Mouse (Mus musculus): ENCODE data around the gene Olfr1141. TPM values are rescaled to one million over a fixed set of nuclear protein-coding genes. Genes with fewer than 3 reads are reported as not detected.

Olfr1141 gene
- not detected for total RNA-seq (2023)

GRCm38 (mm10) chr2:87753891-87754290, at the start of gene Olfr1141:
Gene Olfr1141 (minus strand): TSS chr2:87753991.

GRCm38 (mm10) chr2:87800292-87800691, 46.5 kb upstream of the Olfr1141 start, which contains the start of gene Olfr1143:
Gene Olfr1143 (plus strand): TSS chr2:87800592.

GRCm38 (mm10) chr2:87779183-87779582, 25.4 kb upstream of the Olfr1141 start, which contains the start of gene Olfr152:
Gene Olfr152 (plus strand): TSS chr2:87779483.

GRCm38 (mm10) chr2:87743452-87743851, 10.3 kb downstream of the Olfr1141 start, which contains the start of gene Olfr1140:
Gene Olfr1140 (plus strand): TSS chr2:87743752.

GRCm38 (mm10) chr2:87739878-87740277, 13.9 kb downstream of the Olfr1141 start, which contains the start of gene Olfr1138:
Gene Olfr1138 (minus strand): TSS chr2:87739978.

GRCm38 (mm10) chr2:87713079-87713478, 40.7 kb downstream of the Olfr1141 start, which contains the start of gene Olfr1137:
Gene Olfr1137 (minus strand): TSS chr2:87713179.

Other genes with a start within 250 kb of the Olfr1141 start
- not detected for gene Pramel6, start 247.4 kb downstream of the Olfr1141 start, total RNA-seq (2023)
- not detected for gene Olfr153, start 222.2 kb downstream of the Olfr1141 start, total RNA-seq (2023)
- gene Olfr1128, start 208.4 kb downstream of the Olfr1141 start, total RNA-seq (2023): not detected
- gene Olfr1129, start 180.1 kb downstream of the Olfr1141 start, total RNA-seq (2023): not detected
- not detected for gene Olfr1130, start 147.8 kb downstream of the Olfr1141 start, total RNA-seq (2023)
- gene Olfr1131, start 126.9 kb downstream of the Olfr1141 start, total RNA-seq (2023): not detected
- not detected for gene Olfr1132, start 116.5 kb downstream of the Olfr1141 start, total RNA-seq (2023)
- not detected for gene Olfr1133, start 106.6 kb downstream of the Olfr1141 start, total RNA-seq (2023)
- not detected for gene Olfr1134, start 95.5 kb downstream of the Olfr1141 start, total RNA-seq (2023)
- gene Olfr1135, start 80.3 kb downstream of the Olfr1141 start, total RNA-seq (2023): not detected
- gene Olfr1136, start 60.0 kb downstream of the Olfr1141 start, total RNA-seq (2023): not detected
- gene Olfr1137, start 40.8 kb downstream of the Olfr1141 start, total RNA-seq (2023): not detected
- gene Olfr1138, start 14.0 kb downstream of the Olfr1141 start, total RNA-seq (2023): not detected
- not detected for gene Olfr1140, start 10.2 kb downstream of the Olfr1141 start, total RNA-seq (2023)
- not detected for gene Olfr152, start 25.5 kb upstream of the Olfr1141 start, total RNA-seq (2023)
- gene Olfr1143, start 46.6 kb upstream of the Olfr1141 start, total RNA-seq (2023): not detected
- gene Olfr1145, start 55.8 kb upstream of the Olfr1141 start, total RNA-seq (2023): not detected
- not detected for gene Olfr1148, start 76.5 kb upstream of the Olfr1141 start, total RNA-seq (2023)
- not detected for gene Olfr1150-ps1, start 90.0 kb upstream of the Olfr1141 start, total RNA-seq (2023)
- not detected for gene Olfr1151, start 101.9 kb upstream of the Olfr1141 start, total RNA-seq (2023)
- gene Olfr1152, start 112.5 kb upstream of the Olfr1141 start, total RNA-seq (2023): not detected
- gene Olfr1153, start 141.0 kb upstream of the Olfr1141 start, total RNA-seq (2023): not detected
- not detected for gene Olfr1154, start 151.2 kb upstream of the Olfr1141 start, total RNA-seq (2023)
- not detected for gene Olfr1155, start 191.1 kb upstream of the Olfr1141 start, total RNA-seq (2023)
- not detected for gene Olfr1156, start 199.1 kb upstream of the Olfr1141 start, total RNA-seq (2023)
- gene Olfr1157, start 214.3 kb upstream of the Olfr1141 start, total RNA-seq (2023): not detected
- not detected for gene Olfr74, start 220.7 kb upstream of the Olfr1141 start, total RNA-seq (2023)
- not detected for gene Olfr1158, start 236.1 kb upstream of the Olfr1141 start, total RNA-seq (2023)